Mouse (Mus musculus) embryonic facial prominence, embryonic 13.5 days (tissue): ENCODE measurements at regions not wholly inside any gene's neighbourhood (a gene's known extent, or its start where the extent isn't known, plus 50 kb on each side); places are given as distances from the start of the nearest gene placed in this dataset.

Experiments
- ATAC-seq: fragments of 200-750 bp; cut with Nextera tagmentation; 2 replicates; pipeline ENCODE4 v1.8.0; 2017; ENCODE audit warnings: low read depth; ENCODE audit not compliant: insufficient number of reproducible peaks, insufficient read depth, low FRiP score, low TSS enrichment
- H3K27ac ChIP-seq: fragments of 300-500 bp; sonication (generic); 2 replicates; pipeline ENCODE4 v1.5.1; 2015; ENCODE audit warnings: moderate library complexity, mild to moderate bottlenecking, inconsistent platforms
- H3K27me3 ChIP-seq: fragments of 300-500 bp; sonication (generic); 2 replicates; pipeline ENCODE4 v1.6.1; 2015; ENCODE audit warnings: mild to moderate bottlenecking, inconsistent platforms
- H3K36me3 ChIP-seq: fragments of 300-500 bp; sonication (generic); 2 replicates; pipeline ENCODE4 v1.6.1; 2015; ENCODE audit warnings: mild to moderate bottlenecking, inconsistent platforms
- H3K4me1 ChIP-seq: fragments of 300-500 bp; sonication (generic); 2 replicates; pipeline ENCODE4 v1.6.1; 2015; ENCODE audit warnings: inconsistent platforms
- H3K4me2 ChIP-seq: fragments of 300-500 bp; sonication (generic); 2 replicates; pipeline ENCODE4 v1.6.1; 2015; ENCODE audit warnings: moderate library complexity, mild to moderate bottlenecking, inconsistent platforms
- H3K4me3 ChIP-seq: fragments of 300-500 bp; sonication (generic); 2 replicates; pipeline ENCODE4 v1.5.1; 2015; ENCODE audit warnings: mild to moderate bottlenecking, inconsistent platforms
- H3K9ac ChIP-seq: fragments of 300-500 bp; sonication (generic); 2 replicates; pipeline ENCODE4 v1.6.1; 2015; ENCODE audit warnings: mild to moderate bottlenecking, inconsistent platforms
- H3K9me3 ChIP-seq: fragments of 300-500 bp; sonication (generic); 2 replicates; pipeline ENCODE4 v1.6.1; 2016; ENCODE audit warnings: inconsistent platforms
- WGBS: fragments of 180-500 bp; shearing (Covaris S2); methylation state at CpG from one replicate; pipeline ENCODE4 v1.1.7; 2015; ENCODE audit warnings: mixed read lengths; 5-methylcytosine and 5-hydroxymethylcytosine counted together

- 90% methylated on average over 3 of the region's 3 CpGs for WGBS
- Histone ChIP-seq H3K27me3 (peaks cover 8% of the 10 kb centered on the region; the same call in 1 of the 2 replicates), H3K4me1 (peaks cover 23% of the 10 kb centered on the region), H3K4me2 (no peak overlapping the region), H3K4me3 (no peak overlapping the region), H3K9ac (no peak overlapping the region), H3K36me3 (no peaks in the 10 kb centered on the region), H3K27ac (no peak overlapping the region), H3K9me3 (0 out of 2 replicates have a peak, but pooled peaks cover 9% of the 10 kb centered on the region)
- ATAC-seq = no peak
Observed at GRCm38 (mm10) chr10:117438614-117439193, 58.9 kb upstream of the Cpsf6 start.

GRCm38 (mm10) chr10:117437970-117438369 lies 58.2 kb upstream of the Cpsf6 start:
- Histone ChIP-seq H3K9ac (no peak overlapping the region), H3K27me3 (peaks cover 8% of the 10 kb centered on the region; the same call in 1 of the 2 replicates), H3K4me3 (no peak overlapping the region), H3K36me3 (no peaks in the 10 kb centered on the region), H3K9me3 (0 out of 2 replicates have a peak, but pooled peaks cover 3% of the 10 kb centered on the region), H3K4me2 (no peak overlapping the region), H3K27ac (no peak overlapping the region), H3K4me1 (peaks cover 23% of the 10 kb centered on the region)
- no peak for ATAC-seq
- WGBS = 88% methylated on average over 2 of the region's 2 CpGs

GRCm38 (mm10) chr10:117436875-117437715 lies 57.3 kb upstream of the Cpsf6 start:
- ATAC-seq = no peak
- no peak overlapping the region for H3K9ac ChIP-seq
- peaks cover 30% of the 10 kb centered on the region for H3K4me1 ChIP-seq
- 38% methylated on average over 27 of the region's 27 CpGs for WGBS
- peaks cover 8% of the 10 kb centered on the region for H3K27me3 ChIP-seq
- 0 out of 2 replicates have a peak, but pooled peaks cover 3% of the 10 kb centered on the region for H3K9me3 ChIP-seq
- H3K27ac ChIP-seq = no peak overlapping the region
- no peak overlapping the region for H3K4me3 ChIP-seq
- H3K4me2 ChIP-seq = peak overlapping the region; percentile 38; the same call in 1 of the 2 replicates
- H3K36me3 ChIP-seq = no peaks in the 10 kb centered on the region

- Histone ChIP-seq H3K9me3 (0 out of 2 replicates have a peak, but pooled peaks cover 3% of the 10 kb centered on the region), H3K4me3 (no peak overlapping the region), H3K4me2 (no peak overlapping the region), H3K27me3 (peaks cover 8% of the 10 kb centered on the region), H3K27ac (no peak overlapping the region), H3K9ac (no peak overlapping the region), H3K4me1 (peaks cover 28% of the 10 kb centered on the region), H3K36me3 (no peaks in the 10 kb centered on the region)
- WGBS = 68% methylated on average over 8 of the region's 8 CpGs
- no peak for ATAC-seq
Observed at GRCm38 (mm10) chr10:117436308-117436874, 56.6 kb upstream of the Cpsf6 start.

- Histone ChIP-seq H3K4me2 (peak overlapping the region; percentile 83), H3K4me1 (peaks cover 23% of the 10 kb centered on the region), H3K27me3 (peaks cover 8% of the 10 kb centered on the region), H3K4me3 (peak overlapping the region; percentile 40), H3K9ac (peak overlapping the region; percentile 59), H3K36me3 (no peaks in the 10 kb centered on the region), H3K27ac (no peak overlapping the region), H3K9me3 (0 out of 2 replicates have a peak, but pooled peaks cover 3% of the 10 kb centered on the region)
- ATAC-seq = 0 out of 2 replicates have a peak, but pooled peaks have one; percentile 22
- 42% methylated on average over 12 of the region's 12 CpGs for WGBS
Observed at GRCm38 (mm10) chr10:117435734-117436121, 55.9 kb upstream of the Cpsf6 start.

- peak overlapping the region; percentile 59 for H3K9ac ChIP-seq
- WGBS = 7% methylated on average over 33 of the region's 33 CpGs
- 0 out of 2 replicates have a peak, but pooled peaks have one; percentile 56 for ATAC-seq
Observed at GRCm38 (mm10) chr10:117434871-117435733, 55.3 kb upstream of the Cpsf6 start.

GRCm38 (mm10) chr10:117434293-117434842 lies 54.6 kb upstream of the Cpsf6 start:
- no peak overlapping the region for H3K4me2 ChIP-seq
- H3K9ac ChIP-seq = no peak overlapping the region
- no peak overlapping the region for H3K27ac ChIP-seq
- no peaks in the 10 kb centered on the region for H3K9me3 ChIP-seq
- peaks cover 8% of the 10 kb centered on the region for H3K27me3 ChIP-seq
- peaks cover 23% of the 10 kb centered on the region for H3K4me1 ChIP-seq
- WGBS = 93% methylated on average over 8 of the region's 8 CpGs
- H3K36me3 ChIP-seq = no peaks in the 10 kb centered on the region
- H3K4me3 ChIP-seq = no peak overlapping the region
- ATAC-seq = no peak

More at GRCm38 (mm10) chr10:117434871-117435733, 55.3 kb upstream of the Cpsf6 start:
- Histone ChIP-seq H3K27ac (no peak overlapping the region), H3K4me1 (peaks cover 23% of the 10 kb centered on the region), H3K4me3 (peak overlapping the region; percentile 40), H3K27me3 (peaks cover 8% of the 10 kb centered on the region), H3K36me3 (no peaks in the 10 kb centered on the region), H3K9me3 (0 out of 2 replicates have a peak, but pooled peaks cover 3% of the 10 kb centered on the region), H3K4me2 (peak overlapping the region; percentile 83)

- Histone ChIP-seq H3K27me3 (peaks cover 8% of the 10 kb centered on the region), H3K4me1 (peaks cover 23% of the 10 kb centered on the region), H3K27ac (no peak overlapping the region), H3K4me3 (no peak overlapping the region), H3K4me2 (no peak overlapping the region), H3K9me3 (no peaks in the 10 kb centered on the region), H3K36me3 (no peaks in the 10 kb centered on the region), H3K9ac (no peak overlapping the region)
- ATAC-seq = no peak
- 92% methylated on average over 12 of the region's 12 CpGs for WGBS
Observed at GRCm38 (mm10) chr10:117433547-117434292, 53.9 kb upstream of the Cpsf6 start.

GRCm38 (mm10) chr10:117432871-117433546 lies 53.2 kb upstream of the Cpsf6 start:
- Histone ChIP-seq H3K9me3 (no peaks in the 10 kb centered on the region), H3K4me2 (peak overlapping the region; percentile 53), H3K4me3 (peak overlapping the region; percentile 27; the same call in 1 of the 2 replicates), H3K27me3 (peaks cover 8% of the 10 kb centered on the region), H3K27ac (no peak overlapping the region), H3K36me3 (no peaks in the 10 kb centered on the region), H3K4me1 (peaks cover 23% of the 10 kb centered on the region), H3K9ac (no peak overlapping the region)
- ATAC-seq = no peak
- WGBS = 90% methylated on average over 7 of the region's 7 CpGs

- no peak overlapping the region for H3K27ac ChIP-seq
- peak overlapping the region; percentile 27 for H3K4me3 ChIP-seq
- 8% methylated on average over 21 of the region's 21 CpGs for WGBS
- no peaks in the 10 kb centered on the region for H3K9me3 ChIP-seq
- peaks cover 8% of the 10 kb centered on the region for H3K27me3 ChIP-seq
- H3K9ac ChIP-seq = no peak overlapping the region
- peak overlapping the region; percentile 53 for H3K4me2 ChIP-seq
- no peak for ATAC-seq
- H3K36me3 ChIP-seq = no peaks in the 10 kb centered on the region
- H3K4me1 ChIP-seq = peaks cover 23% of the 10 kb centered on the region
Observed at GRCm38 (mm10) chr10:117432415-117432814, 52.6 kb upstream of the Cpsf6 start.
